Mouse (Mus musculus): ENCODE data around the gene Wdr46.
"Not testable (repeated sequence)": the region's sequence is repeated elsewhere in the genome, so short reads cannot be mapped to it uniquely, and the experiment has no call there.

Gene Wdr46

DNA sequence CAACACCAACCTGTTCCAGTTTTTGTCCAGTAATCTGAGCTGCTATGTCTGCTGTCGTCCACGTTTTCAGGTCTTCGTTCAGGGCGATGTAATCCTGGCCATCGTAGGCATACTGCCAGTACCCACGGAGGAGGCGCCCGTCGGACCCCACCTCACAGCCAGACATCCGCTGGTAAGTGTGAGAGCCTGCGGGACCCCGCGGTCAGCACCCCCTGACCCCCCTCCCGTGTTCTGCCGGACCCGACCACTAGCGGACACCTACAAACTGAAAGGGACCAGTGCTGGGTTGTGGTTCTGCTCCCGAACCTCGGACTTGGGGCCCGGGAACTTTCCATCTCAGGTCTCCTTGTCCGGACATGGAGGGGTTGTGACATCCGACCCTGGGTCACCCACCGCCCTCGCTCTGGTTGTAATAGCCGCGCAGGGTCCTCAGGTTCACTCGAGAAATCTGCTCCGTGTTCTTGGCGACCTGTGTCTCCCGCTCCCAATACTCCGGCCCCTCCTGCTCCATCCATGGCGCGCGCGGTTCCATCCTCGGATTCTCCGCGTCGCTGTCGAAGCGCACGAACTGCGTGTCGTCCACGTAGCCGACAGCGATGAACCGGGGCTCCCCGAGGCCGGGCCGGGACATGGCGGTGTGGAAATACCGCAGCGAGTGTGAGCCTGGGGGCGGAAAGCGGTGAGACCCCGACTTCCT lies 37.5 kb downstream of the Wdr46 start:
- DNase-seq (ENCODE audit: low read depth, low spot score) = peak; percentile 22

DNA sequence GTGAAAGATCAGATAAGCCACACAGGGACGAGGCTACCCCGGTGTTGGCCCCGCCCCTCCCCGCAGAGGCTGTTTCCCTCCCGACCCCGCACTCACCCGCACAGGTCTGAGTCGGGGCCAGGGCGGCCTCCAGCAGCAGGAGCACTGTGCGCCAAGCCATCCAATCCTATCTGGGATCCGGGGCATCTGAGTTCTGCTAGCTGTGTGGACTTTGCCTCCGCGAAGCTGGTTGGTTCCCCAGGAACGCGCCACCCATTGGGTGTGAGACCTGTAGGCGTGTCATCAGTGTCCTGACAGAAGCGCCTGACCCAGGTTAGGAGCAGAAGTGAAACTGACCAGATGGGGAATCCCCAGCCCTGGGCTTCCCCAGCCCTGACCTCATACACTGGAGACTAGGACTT lies 38.2 kb downstream of the Wdr46 start:
- peak; percentile 91 for DNase-seq (ENCODE audit: low read depth, low spot score)

DNA sequence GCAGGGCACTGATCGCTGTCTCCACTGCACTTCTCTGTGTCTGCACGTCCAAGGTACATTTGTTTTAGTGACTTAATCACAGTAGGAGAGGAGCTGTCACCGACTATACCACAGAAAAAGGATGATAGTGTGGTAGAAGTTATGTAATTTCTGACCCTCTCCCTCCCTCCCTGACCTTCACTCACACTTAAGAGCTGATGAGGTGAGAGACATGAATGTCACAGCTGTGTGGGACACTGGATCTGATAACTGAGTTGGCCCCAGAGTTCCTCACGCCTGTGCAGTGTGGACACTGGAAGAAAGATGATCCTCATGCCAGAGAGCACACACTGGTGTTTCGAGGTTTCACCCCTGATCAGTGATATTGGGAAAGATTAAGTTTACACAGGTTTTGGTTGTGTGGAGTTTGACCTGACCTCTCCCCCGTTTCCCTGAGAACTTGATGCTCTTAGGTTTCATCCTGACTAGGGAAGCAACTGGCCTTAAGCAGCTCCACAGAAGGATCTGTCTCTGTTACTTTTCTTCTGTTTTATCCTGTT lies 39.1 kb downstream of the Wdr46 start:
- DNase-seq (ENCODE audit: low read depth, low spot score) = no peak

DNA sequence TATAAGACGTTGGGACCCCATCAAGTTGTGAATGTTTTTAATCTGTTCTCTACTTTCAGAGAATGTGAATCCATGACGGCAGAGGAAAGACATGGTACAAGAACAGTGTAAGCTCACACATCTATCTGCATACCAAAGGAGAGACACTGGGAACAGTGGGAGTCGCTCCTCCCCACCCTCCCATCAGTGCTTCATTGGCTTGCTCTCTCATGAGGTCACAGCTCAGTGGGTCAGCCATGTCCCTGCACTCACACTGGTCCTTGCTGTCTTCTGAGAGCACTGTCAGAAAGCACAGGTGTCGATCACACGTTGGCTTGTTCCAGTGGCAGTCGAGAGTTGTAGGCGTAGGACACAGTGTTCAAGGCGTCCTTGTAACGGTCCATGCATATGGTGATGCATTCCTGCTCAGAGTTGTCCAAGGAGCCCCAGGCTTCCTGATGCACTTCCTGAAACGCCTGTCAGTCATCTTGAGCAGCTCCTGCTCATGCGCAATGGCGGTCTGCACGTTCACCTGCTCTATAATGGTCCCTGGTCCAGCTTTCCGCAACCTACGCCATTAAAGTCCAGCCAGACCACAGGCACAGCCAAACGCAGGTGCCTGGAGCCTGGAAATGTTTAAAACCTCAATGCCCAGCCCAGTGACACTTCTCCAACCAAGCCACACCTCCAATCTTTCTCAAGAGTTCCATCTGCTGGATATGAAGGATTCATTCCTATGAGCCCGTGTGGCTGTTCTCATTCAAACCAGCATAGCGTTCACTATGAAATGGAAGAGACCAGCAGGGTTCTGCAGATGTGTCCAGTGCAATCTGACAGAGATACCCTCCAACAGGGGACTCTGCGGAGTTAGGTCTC lies 39.9 kb downstream of the Wdr46 start:
- DNase-seq (ENCODE audit: low read depth, low spot score) = no peak

DNA sequence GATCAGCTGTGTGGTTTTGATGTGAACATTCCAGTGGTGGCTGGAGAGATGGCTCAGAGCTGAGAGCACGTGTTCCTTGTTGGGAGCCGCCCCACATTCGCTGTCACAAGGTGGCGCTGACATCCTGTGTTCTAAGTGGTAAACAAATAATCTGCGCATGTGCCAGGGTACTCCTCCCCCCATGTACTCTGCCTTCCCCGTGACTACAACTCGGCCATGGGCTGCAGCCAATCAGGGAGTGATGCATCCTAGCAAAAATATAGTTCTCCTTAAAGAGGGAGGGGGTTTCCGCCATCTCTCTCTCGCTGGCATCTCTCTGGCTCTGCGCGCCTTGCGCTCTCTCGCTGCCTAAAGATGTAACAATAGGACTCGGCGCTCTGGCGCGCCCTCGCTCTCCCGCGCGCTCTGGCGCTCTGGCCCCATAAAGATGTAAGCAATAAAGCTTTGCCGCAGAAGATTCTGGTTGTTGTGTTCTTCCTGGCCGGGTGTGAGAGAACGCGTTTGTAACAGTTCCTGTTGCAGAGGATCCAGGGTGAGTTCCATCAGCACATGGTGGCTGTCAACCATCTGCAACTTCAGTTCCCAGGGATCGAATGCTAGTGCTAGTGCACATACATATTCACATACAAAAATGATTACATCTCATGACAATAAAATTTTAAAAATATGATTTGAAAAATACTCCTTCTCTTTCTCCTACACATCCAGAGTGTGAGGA lies 40.9 kb downstream of the Wdr46 start:
- peak; percentile 98 for DNase-seq (ENCODE audit: low read depth, low spot score)

DNA sequence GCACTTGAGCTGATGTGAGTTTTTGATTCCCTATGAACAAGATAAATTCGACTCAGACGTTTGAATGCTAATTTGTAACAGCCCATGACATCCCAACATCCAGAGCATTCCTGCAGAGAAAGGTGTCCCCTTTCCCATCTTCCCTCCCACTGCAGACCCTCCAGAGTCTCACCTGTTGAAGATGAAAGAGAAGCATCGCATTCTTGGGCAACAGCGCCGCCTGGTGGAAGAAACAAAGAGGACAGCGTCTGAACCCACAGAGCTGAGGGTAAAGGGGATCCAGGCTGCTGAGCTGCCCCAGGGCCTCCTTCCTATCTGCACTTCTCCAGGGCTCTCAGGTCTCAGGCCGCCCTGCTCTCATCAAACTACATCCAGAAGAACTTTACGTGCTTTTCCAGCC lies 41.7 kb downstream of the Wdr46 start:
- peak; percentile 75 for DNase-seq (ENCODE audit: low read depth, low spot score)

DNA sequence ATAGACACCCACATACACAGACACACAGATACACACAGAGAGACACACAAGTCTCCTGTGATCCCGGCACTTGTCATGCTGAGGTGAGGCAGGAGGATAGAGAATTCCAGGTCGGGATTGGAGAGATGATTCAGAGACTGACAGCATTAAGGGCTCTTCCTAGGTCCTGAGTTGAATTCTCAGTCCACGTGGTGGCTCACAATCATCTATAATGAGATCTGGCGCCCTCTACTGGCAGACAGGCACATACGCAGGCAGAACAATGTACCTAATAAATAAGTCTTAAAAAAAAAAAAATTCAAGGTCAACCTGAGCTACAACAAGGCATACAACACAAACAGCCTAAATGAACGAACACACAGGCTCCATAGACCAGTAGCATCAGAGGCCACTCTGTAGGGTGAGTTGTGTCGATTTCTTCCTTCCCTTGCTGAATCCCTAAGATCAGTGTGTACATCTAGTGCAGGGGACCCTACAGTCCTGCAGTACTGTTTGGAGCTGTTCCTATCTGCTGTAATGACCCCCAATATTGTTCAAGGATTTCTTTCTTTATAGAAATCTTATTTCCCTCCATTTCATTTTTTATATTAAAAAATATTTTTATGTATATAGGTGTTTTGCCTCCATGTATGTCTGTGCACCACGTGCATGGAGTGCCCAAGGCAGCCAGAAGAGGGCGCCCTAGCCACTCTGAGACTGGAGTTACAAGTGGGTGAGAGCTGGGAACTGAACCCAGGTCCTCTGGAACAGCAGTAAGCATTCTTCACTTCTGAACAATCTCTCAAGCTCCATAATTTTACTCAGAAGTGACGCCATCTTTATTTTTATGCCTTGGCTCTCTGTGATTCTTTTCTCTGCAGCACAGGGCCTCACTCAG lies 51.6 kb downstream of the Wdr46 start:
- peak; percentile 86 for DNase-seq (ENCODE audit: low read depth, low spot score)

DNA sequence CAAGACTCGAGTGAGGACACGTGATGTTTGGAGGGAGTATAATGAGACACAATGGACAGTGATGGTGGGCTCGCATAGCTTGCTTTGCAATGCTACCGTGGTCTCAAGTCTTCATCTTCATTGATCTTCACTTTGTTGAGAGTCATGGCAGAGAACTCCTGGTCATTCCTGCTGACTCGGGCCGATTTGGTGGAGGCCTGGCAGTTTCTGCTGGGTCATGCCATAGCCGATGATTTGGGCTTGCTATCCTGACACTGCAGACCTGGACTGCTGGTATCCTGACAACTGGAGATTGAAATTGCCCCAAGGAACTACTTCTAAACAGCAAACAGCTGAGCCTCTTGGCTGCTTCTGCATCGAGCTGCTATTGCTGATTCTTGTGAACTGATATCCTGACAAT lies 54.5 kb downstream of the Wdr46 start:
- peak; percentile 32 for DNase-seq (ENCODE audit: low read depth, low spot score)

DNA sequence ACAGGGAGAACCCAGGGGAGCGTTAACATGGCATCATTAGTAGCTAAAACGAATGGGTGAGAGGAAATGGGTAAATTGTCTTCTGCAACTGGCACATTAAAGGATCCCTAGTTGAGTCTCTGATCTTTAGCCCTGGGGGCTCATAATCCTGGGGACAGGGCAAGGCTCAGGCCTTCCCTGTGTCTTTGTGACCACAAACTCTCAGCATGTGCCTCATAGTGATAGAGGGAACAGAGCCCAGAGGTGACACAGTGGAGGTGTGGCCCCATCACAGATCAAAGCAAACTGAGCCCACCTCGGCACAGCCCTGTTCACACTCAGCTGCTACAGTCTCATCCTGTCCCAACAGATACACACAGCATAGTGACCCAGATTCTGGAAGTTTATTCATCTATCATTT lies 55.2 kb downstream of the Wdr46 start:
- DNase-seq (ENCODE audit: low read depth, low spot score) = peak; percentile 48

DNA sequence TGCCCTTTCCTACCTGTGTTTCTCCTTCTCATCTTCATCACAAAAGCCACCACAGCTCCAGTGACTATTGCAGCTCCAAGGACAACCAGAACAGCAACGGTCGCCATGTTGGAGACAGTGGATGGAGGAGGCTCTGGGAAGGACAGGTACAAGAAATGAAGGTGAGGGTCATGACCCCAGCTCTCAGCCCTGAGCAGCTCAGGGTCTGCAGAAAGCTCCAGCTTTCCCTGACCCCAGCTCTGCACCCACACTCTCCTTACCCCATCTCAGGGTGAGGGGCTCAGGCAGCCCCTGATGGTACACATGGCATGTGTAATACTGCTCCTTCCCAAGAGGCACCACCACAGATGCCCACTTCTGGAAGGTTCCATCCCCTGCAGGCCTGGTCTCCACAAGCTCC lies 56.6 kb downstream of the Wdr46 start:
- not testable (repeated sequence) for DNase-seq (ENCODE audit: low read depth, low spot score)

DNA sequence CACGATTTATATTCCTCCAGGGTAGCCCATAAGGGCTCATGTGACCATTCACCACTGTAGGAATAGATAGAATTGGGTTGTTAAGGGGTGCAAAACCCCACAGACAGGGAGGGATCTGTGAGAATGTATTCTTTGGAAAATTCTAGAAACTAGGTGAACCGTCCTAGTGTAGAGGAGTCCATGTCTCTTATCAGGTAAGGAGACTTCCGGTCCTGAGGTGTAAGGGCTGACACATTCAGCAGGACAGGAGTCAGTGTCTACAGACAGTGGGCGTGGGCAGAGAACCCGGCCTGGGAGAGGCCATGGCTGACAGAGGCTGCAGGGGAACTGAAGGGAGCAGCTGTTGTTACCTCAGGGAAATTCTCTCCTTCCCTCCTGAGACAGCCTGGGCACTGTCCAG lies 58.2 kb downstream of the Wdr46 start:
- DNase-seq (ENCODE audit: low read depth, low spot score) = peak; percentile 73
